Comparison of ENCODE assay signal across 26 mouse cellular contexts in the genomic region with DNA sequence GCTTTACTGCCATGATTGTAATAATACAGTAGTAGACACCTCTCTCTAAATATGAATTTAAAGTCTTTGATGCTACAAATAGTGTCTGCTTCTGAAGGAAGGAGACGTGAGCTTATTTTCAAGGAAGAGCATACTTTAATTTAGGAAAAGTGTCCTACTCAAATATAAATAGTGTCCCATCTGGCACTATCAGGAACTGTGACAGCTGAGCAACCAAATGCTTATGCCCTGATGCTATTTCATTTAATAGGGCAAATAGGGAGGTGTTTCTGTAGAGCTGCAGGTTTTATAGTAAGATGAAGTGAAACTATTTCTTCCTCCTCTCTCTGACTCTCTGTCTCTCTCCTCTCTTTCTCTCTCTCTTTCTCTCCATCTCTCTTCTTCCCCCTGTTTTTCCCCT.
"Had no signal": no experiment of that assay in that cellular context is flagged by ENCODE, and none has a peak within 500 bp of the region (broad histone marks: within the 10 kb centered on the region; RNA-seq: fewer than 3 reads in every experiment).

No protein-coding gene starts in this region.

- ATAC-seq: hindbrain, embryonic 16.5 days; inflammation-experienced regulatory T-cells, adult 6 months; intestine, embryonic 15.5 days; intestine, postnatal 0 days; liver, postnatal 0 days had no signal

- H3K4me1 ChIP-seq: heart, embryonic 13.5 days; heart, embryonic 15.5 days; intestine, embryonic 15.5 days; limb, embryonic 10.5 days; limb, embryonic 12.5 days; liver, embryonic 13.5 days; liver, embryonic 15.5 days had no signal

- H3K9me3 ChIP-seq: heart, embryonic 13.5 days; heart, embryonic 15.5 days; intestine, embryonic 15.5 days; limb, embryonic 10.5 days; limb, embryonic 12.5 days; liver, embryonic 13.5 days; liver, embryonic 15.5 days had no signal

- H3K9ac ChIP-seq: heart, embryonic 13.5 days; heart, embryonic 15.5 days; hindbrain, embryonic 14.5 days; intestine, embryonic 15.5 days; limb, embryonic 12.5 days; liver, embryonic 13.5 days; liver, embryonic 15.5 days; liver, postnatal 0 days had no signal

- H3K36me3 ChIP-seq: heart, embryonic 13.5 days; heart, embryonic 15.5 days; intestine, embryonic 15.5 days; limb, embryonic 10.5 days; limb, embryonic 12.5 days; liver, embryonic 13.5 days; liver, embryonic 15.5 days had no signal

- H3K27me3 ChIP-seq: heart, embryonic 13.5 days; heart, embryonic 15.5 days; intestine, embryonic 15.5 days; limb, embryonic 12.5 days; liver, embryonic 13.5 days; liver, embryonic 15.5 days had no signal

- DNase-seq: gastrocnemius, postnatal 14 days; gastrocnemius, postnatal 36 days; heart, adult 11 months; heart, adult 2 months; heart, postnatal 14 days; heart, postnatal 36 days; kidney, adult 18-20 months; kidney, adult 8-10 months; kidney, postnatal 10 days; kidney, postnatal 25 days; kidney, postnatal 4 days; liver; liver, embryonic 13.5 days; liver, postnatal 0 days had no signal

- H3K4me2 ChIP-seq: heart, embryonic 11.5 days; heart, embryonic 13.5 days; heart, embryonic 15.5 days; hindbrain, embryonic 14.5 days; intestine, embryonic 15.5 days; limb, embryonic 12.5 days; liver, embryonic 11.5 days; liver, embryonic 13.5 days; liver, embryonic 15.5 days had no signal

- H3K27ac ChIP-seq: heart, adult 2 months; heart, embryonic 13.5 days; heart, embryonic 15.5 days; hindbrain, embryonic 14.5 days; intestine, embryonic 15.5 days; limb, embryonic 10.5 days; limb, embryonic 12.5 days; liver, embryonic 13.5 days; liver, embryonic 15.5 days had no signal

- H3K4me3 ChIP-seq: heart, adult 2 months; heart, embryonic 13.5 days; heart, embryonic 15.5 days; intestine, embryonic 15.5 days; limb, embryonic 10.5 days; limb, embryonic 12.5 days; liver, embryonic 13.5 days; liver, embryonic 15.5 days had no signal
